Mouse (Mus musculus) urinary bladder, postnatal 25 days (tissue): ENCODE measurements around the gene Smarca5.

ENCODE experiments used
- DNase-seq: peaks from one replicate; pipeline ENCODE4 v3.0.0; 2022; ENCODE audit warnings: low spot score

Smarca5 gene

DNA sequence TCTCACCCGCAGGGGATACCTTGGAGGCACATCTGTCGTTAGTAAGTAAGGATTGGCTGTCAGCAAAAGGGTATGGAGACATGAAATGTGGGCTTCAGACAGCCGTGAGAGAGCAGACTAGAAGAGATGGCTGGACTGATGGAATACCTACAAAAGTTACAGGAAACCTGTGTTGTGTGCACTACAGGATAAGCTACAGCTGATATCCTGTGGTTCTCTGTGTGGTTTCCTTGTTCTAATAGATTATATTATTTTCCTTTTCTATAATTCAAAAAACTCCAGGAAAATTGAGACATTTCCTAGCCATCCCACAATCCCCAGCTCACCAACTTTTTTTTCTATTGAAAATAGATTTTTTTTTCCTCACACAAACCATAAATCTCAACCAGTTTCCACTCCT lies 75.8 kb downstream of the Smarca5 start:
- no peak for DNase-seq

DNA sequence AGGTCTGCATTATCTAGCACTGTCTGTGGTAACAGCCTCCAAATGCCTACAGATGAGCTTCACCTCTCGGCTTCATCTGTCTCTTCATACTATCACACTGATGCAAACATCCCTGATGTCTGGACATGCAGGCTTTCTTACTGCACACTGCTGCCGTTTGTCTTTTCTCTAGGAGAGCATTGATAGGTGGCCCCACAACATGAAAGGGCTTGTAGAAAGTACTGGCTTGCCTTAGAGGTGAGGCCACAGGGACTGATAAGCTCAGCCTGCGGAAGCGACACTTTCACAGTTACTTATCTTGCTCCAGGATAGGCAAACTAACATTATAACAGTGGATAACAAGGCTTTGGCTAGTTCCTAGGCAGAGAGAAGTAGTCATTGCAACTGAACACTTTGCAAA lies 78.2 kb downstream of the Smarca5 start:
- DNase-seq, result no peak

DNA sequence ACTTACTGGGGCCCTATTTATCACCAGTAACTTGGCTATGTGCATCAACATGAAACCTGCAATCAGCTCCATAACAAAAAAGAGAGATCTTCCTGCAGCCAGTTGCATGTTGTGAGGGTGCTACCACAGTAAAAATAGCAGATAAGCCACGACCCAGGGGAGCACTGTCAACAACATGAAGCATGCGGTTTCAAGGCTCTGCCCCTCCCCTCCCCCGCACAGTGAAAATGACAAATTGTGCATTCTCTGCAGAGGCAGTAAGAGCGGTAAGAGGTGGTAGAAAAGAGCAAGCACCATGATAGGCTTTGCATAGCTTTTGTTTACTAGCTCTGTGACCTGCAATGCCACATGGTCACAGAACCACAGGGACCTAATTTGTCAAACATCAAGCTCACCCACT lies 81.7 kb downstream of the Smarca5 start:
- DNase-seq, result no peak
